Mouse (Mus musculus) limb, embryonic 15.5 days (tissue): ENCODE data around the gene 2200002D01Rik. TPM values are rescaled to one million over a fixed set of nuclear protein-coding genes. Genes with fewer than 3 reads are reported as not detected.

Experiments used
- ATAC-seq: fragments of 200-750 bp; cut with Nextera tagmentation; 2 replicates; pipeline ENCODE4 v1.8.0; 2017; ENCODE audit warnings: low read depth, moderate TSS enrichment; ENCODE audit not compliant: insufficient number of reproducible peaks, low FRiP score, low TSS enrichment
- H3K27ac ChIP-seq: fragments of 300-500 bp; sonication (generic); 2 replicates; pipeline ENCODE4 v1.5.1; 2015; ENCODE audit warnings: moderate library complexity, mild to moderate bottlenecking, inconsistent platforms
- H3K27me3 ChIP-seq: fragments of 300-500 bp; sonication (generic); 2 replicates; pipeline ENCODE4 v1.6.1; 2015; ENCODE audit warnings: inconsistent platforms
- H3K36me3 ChIP-seq: fragments of 300-500 bp; sonication (generic); 2 replicates; pipeline ENCODE4 v1.6.1; 2015; ENCODE audit warnings: inconsistent platforms
- H3K4me1 ChIP-seq: fragments of 300-500 bp; sonication (generic); 2 replicates; pipeline ENCODE4 v1.6.1; 2015; ENCODE audit warnings: inconsistent platforms
- H3K4me2 ChIP-seq: fragments of 300-500 bp; sonication (generic); 2 replicates; pipeline ENCODE4 v1.6.1; 2015; ENCODE audit warnings: mild to moderate bottlenecking, inconsistent platforms
- H3K4me3 ChIP-seq: fragments of 300-500 bp; sonication (generic); 2 replicates; pipeline ENCODE4 v1.5.1; 2015; ENCODE audit warnings: mild to moderate bottlenecking, inconsistent platforms
- H3K9ac ChIP-seq: fragments of 300-500 bp; sonication (generic); 2 replicates; pipeline ENCODE4 v1.6.1; 2015; ENCODE audit warnings: inconsistent platforms
- H3K9me3 ChIP-seq: fragments of 300-500 bp; sonication (generic); 2 replicates; pipeline ENCODE4 v1.6.1; 2016; ENCODE audit warnings: inconsistent platforms
- WGBS: fragments of 180-500 bp; shearing (Covaris S2); methylation state at CpG from one replicate; pipeline ENCODE4 v1.1.7; 2015; 5-methylcytosine and 5-hydroxymethylcytosine counted together
- polyA plus RNA-seq: library from polyadenylated mRNA; unstranded; fragments of >200 nt; fragmentation: Nextera tagmentation; extraction: Ambion mirVana; gene quantifications from 2 replicates; pipeline ENCODE4 v1.2.1, GENCODE M21; 2015

The 2200002D01Rik gene
- polyA plus RNA-seq, 1 experiment from 2014 or later: 14.2 TPM

DNA sequence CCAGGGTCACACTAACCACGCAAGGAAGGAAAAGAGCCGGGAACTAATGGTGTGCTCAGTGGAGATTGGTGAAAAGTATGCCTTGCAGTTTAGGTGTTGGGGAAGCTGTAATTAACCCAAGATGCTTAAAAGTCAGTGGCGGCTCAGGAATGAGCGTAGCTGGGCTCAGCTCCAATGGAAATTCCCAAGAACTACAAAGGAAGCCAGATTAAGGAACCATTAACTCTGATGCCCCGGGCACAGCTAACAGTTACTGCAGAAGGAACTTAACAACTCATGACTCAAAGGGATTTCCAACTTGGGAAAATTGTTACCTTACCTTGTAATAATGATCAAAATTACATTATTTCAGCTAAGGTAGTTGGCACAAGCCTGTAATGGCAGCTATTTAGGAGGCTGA, 28.4 kb upstream of the 2200002D01Rik start:
- Histone ChIP-seq H3K4me3 (no peak overlapping the region), H3K9me3 (no peaks in the 10 kb centered on the region), H3K9ac (no peak overlapping the region), H3K27me3 (peaks cover 11% of the 10 kb centered on the region), H3K36me3 (no peaks in the 10 kb centered on the region), H3K27ac (0 out of 2 replicates have a peak overlapping the region, but pooled peaks have one; percentile 7), H3K4me2 (no peak overlapping the region), H3K4me1 (peaks cover 42% of the 10 kb centered on the region)
- no peak for ATAC-seq
- WGBS: 19% methylated on average over 5 of the region's 5 CpGs

DNA sequence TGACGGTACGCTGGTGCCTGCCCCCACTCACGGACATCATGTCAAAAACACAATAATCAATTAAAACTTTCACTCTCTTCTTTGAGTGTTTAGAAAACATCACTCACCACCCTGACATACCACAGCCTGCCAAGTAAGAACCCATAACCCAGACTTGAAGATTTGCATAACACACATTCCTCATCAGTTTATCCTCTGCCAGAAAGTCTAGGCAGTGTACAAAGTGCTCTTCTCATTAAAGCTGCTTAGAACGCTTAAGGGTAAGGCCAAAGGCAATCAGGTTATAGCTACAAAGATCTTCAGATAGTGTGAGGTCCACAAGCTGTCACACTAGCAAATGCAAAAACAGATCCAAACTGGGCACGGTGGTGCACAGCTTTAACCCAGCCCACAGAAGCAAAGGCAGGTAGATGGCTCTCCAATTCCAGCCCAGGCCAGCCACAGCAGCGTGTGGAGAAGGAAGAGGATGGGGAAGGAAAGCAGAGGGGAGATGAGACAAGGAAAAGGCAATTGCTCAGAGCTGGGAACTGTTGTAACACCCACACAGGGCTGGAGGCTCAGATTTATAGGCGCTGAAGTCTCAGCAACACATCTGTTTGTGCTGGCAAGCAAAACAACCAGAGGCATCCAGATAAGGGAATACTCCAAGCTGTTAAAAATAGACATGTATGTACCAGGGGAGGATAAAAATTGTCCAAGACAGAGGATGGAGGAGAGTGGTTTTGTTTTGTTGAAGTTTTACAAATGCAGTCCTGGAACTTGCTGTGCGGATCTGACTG, 23.6 kb upstream of the 2200002D01Rik start:
- Histone ChIP-seq H3K4me2 (no peak overlapping the region), H3K9ac (no peak overlapping the region), H3K4me3 (no peak overlapping the region), H3K36me3 (no peaks in the 10 kb centered on the region), H3K9me3 (no peaks in the 10 kb centered on the region), H3K27ac (peak overlapping the region; percentile 68), H3K27me3 (no peaks in the 10 kb centered on the region), H3K4me1 (peaks cover 35% of the 10 kb centered on the region)
- 0 out of 2 replicates have a peak, but pooled peaks have one; percentile 40 for ATAC-seq
- 49% methylated on average over 8 of the region's 8 CpGs for WGBS

DNA sequence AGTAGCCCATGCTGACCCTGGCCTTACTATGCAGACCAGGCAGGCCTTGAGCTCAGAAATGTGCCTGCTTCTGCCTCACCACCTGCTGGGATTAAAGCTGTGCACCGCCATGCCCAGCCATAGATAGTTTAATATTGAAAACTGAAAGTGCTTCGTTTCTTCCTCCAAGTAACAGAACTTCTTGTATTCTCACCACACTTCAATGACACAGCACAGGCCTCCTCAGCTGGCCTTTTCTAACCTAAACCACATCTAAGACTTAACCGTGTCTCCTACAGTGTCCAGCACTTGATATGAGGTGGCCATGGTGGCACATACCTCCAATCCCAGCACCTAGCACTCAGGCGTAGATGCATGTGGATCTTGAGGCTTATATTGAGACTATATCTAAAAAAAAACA, 22.2 kb upstream of the 2200002D01Rik start:
- Histone ChIP-seq H3K9me3 (no peaks in the 10 kb centered on the region), H3K4me2 (no peak overlapping the region), H3K4me3 (no peak overlapping the region), H3K27me3 (no peaks in the 10 kb centered on the region), H3K9ac (no peak overlapping the region), H3K4me1 (peaks cover 28% of the 10 kb centered on the region), H3K36me3 (no peaks in the 10 kb centered on the region), H3K27ac (no peak overlapping the region)
- 82% methylated on average over 4 of the region's 4 CpGs for WGBS
- no peak for ATAC-seq

DNA sequence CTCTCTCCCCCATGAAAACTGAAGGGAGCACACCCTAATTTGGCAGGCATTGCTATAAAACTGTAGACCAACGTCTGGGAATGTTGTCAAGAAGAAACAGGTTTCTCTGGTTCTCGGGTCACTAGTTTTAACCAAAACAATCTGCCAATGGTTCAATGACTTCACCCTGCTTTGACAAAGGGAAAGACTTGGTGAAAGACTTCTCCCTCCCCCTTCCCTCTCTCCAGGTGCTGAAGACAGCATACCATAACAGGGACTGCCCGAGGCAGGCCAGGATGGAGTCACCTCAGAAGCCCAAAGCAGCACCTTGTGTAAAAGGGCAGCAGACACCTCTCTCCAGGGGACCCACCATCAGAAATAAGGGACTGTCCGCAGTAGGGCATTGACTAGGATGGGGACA, 18.7 kb upstream of the 2200002D01Rik start:
- ATAC-seq: no peak
- Histone ChIP-seq H3K9ac (no peak overlapping the region), H3K4me2 (no peak overlapping the region), H3K27me3 (no peaks in the 10 kb centered on the region), H3K27ac (no peak overlapping the region), H3K36me3 (no peaks in the 10 kb centered on the region), H3K4me3 (no peak overlapping the region), H3K9me3 (no peaks in the 10 kb centered on the region), H3K4me1 (peaks cover 16% of the 10 kb centered on the region)
- WGBS: 35% methylated on average over 4 of the region's 4 CpGs

DNA sequence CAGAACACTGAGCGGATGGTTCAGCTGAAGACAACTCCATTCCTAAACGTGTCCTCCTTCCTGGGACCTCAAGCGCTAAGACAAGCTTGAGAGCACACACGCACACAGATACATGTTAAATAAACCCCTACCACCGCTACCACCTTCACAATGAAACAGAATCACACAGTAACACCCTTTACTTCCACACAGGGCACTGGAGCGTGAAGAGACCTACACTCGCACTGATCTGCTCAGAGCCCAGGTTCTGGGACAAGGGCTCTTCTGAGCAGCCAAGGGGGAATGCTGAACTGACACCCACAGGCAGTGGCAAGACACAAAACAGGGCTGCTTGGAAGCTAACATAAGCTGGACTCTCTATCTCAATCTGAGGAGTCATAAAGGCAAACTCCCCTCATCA, 17.4 kb upstream of the 2200002D01Rik start:
- Histone ChIP-seq H3K36me3 (no peaks in the 10 kb centered on the region), H3K27ac (no peak overlapping the region), H3K4me1 (peaks cover 6% of the 10 kb centered on the region; the same call in 1 of the 2 replicates), H3K4me2 (no peak overlapping the region), H3K9me3 (no peaks in the 10 kb centered on the region), H3K4me3 (no peak overlapping the region), H3K9ac (no peak overlapping the region), H3K27me3 (no peaks in the 10 kb centered on the region)
- ATAC-seq: no peak
- WGBS: 84% methylated on average over 7 of the region's 7 CpGs

DNA sequence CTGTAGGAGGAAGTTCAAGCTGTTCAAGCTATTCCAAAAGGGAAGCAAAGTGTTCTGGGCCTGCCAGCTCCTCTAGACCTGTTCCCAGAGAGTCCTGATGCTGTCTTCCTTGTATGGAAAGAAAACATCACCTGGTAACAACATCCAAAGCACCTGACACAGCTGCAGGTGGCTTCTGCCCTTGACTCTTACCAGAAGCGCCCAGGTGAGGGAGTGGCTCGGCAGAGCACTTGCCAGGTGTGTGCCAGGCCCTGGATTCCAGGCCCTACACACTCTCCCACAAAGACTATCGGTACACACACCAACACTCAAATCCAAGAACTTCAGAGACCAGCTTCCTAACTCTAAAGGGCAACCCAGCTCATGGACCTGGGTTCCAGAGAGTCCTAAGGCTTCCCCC, 15.6 kb upstream of the 2200002D01Rik start:
- H3K27ac ChIP-seq: no peak overlapping the region
- H3K4me1 ChIP-seq: peaks cover 11% of the 10 kb centered on the region; the same call in 1 of the 2 replicates
- H3K27me3 ChIP-seq: no peaks in the 10 kb centered on the region
- no peak overlapping the region for H3K9ac ChIP-seq
- H3K4me3 ChIP-seq: no peak overlapping the region
- no peak for ATAC-seq
- no peaks in the 10 kb centered on the region for H3K9me3 ChIP-seq
- 88% methylated on average over 3 of the region's 3 CpGs for whole genome bisulfite sequencing
- H3K4me2 ChIP-seq: no peak overlapping the region
- no peaks in the 10 kb centered on the region for H3K36me3 ChIP-seq

DNA sequence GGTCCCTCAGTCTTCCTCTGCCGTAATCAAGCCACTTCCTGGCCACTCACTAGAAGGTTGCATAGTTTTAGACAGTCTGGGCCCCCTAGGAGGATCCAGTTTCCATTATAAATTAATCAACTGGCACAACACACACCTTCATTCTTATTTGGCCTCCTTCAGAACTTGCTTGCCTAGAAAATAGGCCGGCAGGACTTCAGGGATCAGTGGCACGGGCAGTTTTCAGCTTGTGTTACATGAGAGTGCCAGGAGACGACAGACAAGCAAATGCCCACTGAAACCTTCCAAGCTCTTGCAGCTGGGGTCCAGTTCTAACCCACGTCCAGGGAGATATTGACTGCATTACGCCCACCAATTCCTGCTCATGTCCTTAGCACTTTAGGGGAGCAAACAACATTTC, 13.9 kb upstream of the 2200002D01Rik start:
- no peak overlapping the region for H3K4me3 ChIP-seq
- WGBS: 63% methylated on average over 6 of the region's 6 CpGs
- no peak for ATAC-seq

DNA sequence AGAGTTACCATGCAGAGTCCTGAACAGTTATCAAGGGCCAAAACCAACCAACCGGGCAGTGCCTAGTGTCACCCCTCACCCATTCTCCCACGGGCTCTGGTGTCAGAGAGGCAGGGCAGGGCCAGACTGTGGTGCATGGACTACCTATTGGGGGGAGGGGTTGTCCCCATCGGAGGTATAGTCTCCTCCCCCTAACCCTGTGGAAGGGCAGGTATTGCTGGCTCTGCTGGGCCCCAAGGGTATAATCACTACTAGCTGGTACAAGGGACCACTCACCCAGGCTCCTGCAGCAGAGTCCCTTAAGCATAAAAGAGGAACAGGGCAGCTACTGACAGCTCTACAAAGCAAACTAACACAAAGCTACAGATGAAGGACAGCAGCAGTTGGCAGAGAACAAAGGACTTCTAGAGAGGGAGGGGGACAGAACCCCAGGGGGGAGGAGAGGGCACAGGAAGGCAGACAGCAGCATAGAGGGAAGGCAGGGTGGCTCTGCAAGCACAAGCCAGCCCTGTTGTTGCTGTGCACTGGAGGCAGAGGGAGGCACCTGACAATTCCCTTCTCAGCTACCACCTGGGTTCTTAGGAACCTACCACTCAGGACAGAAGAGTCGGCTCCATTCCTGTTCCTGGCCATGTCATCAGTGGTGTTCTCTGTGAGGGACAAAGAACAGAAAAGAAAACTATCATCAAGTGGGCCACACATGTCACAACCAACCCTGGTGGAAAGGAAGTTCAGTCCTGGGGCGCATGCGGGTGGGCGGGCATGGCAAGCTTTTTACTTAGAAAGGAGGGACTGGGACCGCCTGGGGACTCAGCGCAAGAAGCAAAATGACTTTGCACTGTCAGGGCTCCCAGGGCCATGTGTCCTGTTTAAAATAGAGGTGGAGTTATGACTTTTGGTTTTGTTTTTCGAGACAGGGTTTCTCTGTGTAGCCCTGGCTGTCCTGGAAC, 11.8 kb upstream of the 2200002D01Rik start:
- Histone ChIP-seq H3K4me1 (peaks cover 9% of the 10 kb centered on the region; the same call in 1 of the 2 replicates), H3K4me3 (no peak overlapping the region), H3K36me3 (no peaks in the 10 kb centered on the region; the same call in none of the 2 replicates), H3K4me2 (no peak overlapping the region), H3K27me3 (no peaks in the 10 kb centered on the region), H3K9me3 (no peaks in the 10 kb centered on the region), H3K27ac (no peak overlapping the region), H3K9ac (no peak overlapping the region)
- no peak for ATAC-seq
- WGBS: 70% methylated on average over 10 of the region's 10 CpGs

More for the DNA sequence above, 13.9 kb upstream of the 2200002D01Rik start:
- no peaks in the 10 kb centered on the region; the same call in 1 of the 2 replicates for H3K36me3 ChIP-seq
- H3K9me3 ChIP-seq: no peaks in the 10 kb centered on the region
- H3K27ac ChIP-seq: 0 out of 2 replicates have a peak overlapping the region, but pooled peaks have one; percentile 24
- peaks cover 11% of the 10 kb centered on the region; the same call in 1 of the 2 replicates for H3K4me1 ChIP-seq
- no peak overlapping the region for H3K9ac ChIP-seq
- no peaks in the 10 kb centered on the region for H3K27me3 ChIP-seq
- H3K4me2 ChIP-seq: no peak overlapping the region

DNA sequence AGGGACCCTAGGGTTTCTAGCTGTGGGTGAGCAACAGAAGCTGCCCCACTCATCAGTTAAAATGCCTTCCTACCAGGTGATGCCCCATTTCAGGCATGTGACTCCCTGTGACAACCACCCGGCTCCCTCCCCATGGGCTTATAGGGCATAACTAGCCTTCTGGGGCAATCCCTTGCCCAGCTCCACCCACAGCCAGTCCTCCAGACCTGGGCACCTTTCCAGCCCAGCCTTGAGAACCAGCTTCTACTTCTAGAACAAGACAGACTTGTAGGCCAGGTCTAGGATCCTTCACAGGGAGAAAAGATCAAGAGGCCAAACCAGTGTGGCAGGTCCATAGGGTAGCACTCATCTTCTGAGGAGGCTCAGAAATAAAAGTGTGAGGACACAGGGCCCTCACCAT, 9.1 kb upstream of the 2200002D01Rik start:
- Histone ChIP-seq H3K4me1 (peaks cover 12% of the 10 kb centered on the region), H3K27me3 (no peaks in the 10 kb centered on the region), H3K9ac (no peak overlapping the region), H3K9me3 (no peaks in the 10 kb centered on the region), H3K36me3 (no peaks in the 10 kb centered on the region; the same call in none of the 2 replicates), H3K4me3 (no peak overlapping the region), H3K4me2 (no peak overlapping the region), H3K27ac (0 out of 2 replicates have a peak overlapping the region, but pooled peaks have one; percentile 8)
- ATAC-seq: no peak
- 73% methylated on average over 1 of the region's 1 CpGs for WGBS

DNA sequence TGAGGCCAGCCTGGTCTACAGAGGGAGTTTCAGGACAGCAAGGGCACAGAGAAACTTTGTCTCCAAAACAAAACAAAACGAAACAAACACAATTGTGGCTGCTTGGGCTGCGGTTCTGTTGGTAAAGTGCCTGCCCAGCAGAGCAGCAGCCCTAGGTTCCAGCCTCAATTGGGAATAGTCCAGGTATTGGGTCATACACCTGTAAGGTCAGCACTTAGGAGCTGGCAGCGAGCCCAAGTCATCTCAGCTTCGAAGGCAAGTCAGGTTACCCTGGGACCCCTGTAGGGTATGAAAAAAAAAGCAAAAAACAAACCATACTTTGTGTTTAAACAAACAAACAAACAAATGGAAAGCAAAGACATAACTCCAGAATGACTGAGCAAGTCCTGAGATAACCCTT, 7.6 kb upstream of the 2200002D01Rik start:
- Histone ChIP-seq H3K9ac (no peak overlapping the region), H3K27me3 (no peaks in the 10 kb centered on the region), H3K4me2 (no peak overlapping the region), H3K4me1 (peaks cover 10% of the 10 kb centered on the region; the same call in 1 of the 2 replicates), H3K4me3 (no peak overlapping the region), H3K9me3 (no peaks in the 10 kb centered on the region), H3K27ac (no peak overlapping the region), H3K36me3 (no peaks in the 10 kb centered on the region; the same call in none of the 2 replicates)
- ATAC-seq: no peak
- 82% methylated on average over 4 of the region's 4 CpGs for WGBS

DNA sequence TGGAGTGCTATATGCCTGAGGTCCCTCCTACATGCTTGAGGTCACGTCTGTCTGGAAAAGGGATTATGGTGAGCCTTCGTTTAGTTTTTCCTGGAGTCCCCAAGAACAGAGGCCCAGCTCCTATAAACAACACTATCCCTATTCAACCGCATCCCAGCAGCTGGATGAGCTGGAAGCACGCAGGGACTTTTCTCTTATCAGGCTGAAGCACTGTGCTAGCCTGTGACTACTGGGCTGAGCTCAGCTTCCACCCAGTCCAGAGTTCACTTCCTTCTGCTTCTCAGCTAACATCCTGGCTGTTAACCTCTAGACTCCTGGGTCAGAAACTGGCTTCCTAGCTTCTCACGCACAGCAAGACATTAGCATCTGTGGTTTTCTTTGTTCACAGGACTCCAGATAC, 5.6 kb upstream of the 2200002D01Rik start:
- H3K4me3 ChIP-seq: no peak overlapping the region
- ATAC-seq: no peak
- 45% methylated on average over 5 of the region's 5 CpGs for WGBS
- H3K9me3 ChIP-seq: no peaks in the 10 kb centered on the region
- no peak overlapping the region for H3K4me2 ChIP-seq
- H3K9ac ChIP-seq: no peak overlapping the region
- no peak overlapping the region; the same call in 1 of the 2 replicates for H3K27ac ChIP-seq
- H3K27me3 ChIP-seq: peaks cover 2% of the 10 kb centered on the region; the same call in 1 of the 2 replicates
- no peaks in the 10 kb centered on the region; the same call in none of the 2 replicates for H3K36me3 ChIP-seq
- peaks cover 4% of the 10 kb centered on the region; the same call in 1 of the 2 replicates for H3K4me1 ChIP-seq
